Mouse (Mus musculus) lung, postnatal 4 days (tissue): ENCODE measurements around the gene Ebf1.

ENCODE experiments used
- DNase-seq, 2 experiments: peaks; one replicate each; pipeline ENCODE4 v3.0.0; 2021

Gene Ebf1

DNA sequence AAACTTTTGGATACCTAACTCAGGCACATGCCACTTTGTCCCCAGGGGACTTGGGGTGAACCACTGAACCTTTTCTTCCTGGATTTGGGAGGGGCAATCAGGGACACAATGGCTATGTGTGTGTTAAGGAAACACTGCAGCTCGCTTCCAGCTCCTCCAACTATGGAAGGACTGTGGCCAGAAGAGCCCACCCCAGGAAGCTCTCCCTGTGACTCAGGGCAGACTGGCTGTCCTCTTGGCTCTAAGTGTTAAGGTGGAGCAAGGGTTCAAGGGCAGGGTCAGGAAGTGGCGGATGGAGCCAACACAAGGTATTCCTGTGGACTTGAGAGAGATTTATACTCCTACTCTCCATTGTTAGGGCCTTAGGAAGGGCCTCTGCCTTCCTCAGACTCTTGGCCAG lies 358.0 kb downstream of the Ebf1 start:
- peak in 1 of 2 experiments; percentile 27 for DNase-seq

DNA sequence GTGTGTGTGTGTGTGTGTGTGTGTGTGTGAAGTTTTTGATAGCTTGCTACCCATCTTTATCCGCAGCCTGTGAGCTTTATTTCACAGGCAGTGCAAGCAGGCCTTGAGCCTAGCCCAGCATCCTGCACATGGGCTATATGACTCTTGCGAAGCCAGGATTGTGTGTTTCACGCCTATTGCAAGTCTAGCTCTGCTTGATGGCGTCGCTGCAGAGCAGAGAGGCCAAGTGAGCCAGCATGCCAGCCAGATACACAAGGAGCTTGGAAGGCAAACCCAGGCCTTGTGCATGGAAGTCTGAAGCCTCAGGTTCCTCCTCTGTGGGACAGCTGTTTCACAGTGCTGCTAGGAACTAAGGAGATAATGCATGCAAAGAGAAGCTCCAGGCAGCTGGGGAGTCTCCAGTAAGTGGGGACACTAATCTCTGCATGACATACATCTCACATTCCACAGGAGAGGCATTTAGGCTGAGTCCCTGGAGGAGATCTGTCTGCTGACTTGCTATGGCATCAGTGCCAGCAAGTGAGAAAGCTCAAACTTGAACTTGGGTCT lies 359.2 kb downstream of the Ebf1 start:
- no peak for DNase-seq

DNA sequence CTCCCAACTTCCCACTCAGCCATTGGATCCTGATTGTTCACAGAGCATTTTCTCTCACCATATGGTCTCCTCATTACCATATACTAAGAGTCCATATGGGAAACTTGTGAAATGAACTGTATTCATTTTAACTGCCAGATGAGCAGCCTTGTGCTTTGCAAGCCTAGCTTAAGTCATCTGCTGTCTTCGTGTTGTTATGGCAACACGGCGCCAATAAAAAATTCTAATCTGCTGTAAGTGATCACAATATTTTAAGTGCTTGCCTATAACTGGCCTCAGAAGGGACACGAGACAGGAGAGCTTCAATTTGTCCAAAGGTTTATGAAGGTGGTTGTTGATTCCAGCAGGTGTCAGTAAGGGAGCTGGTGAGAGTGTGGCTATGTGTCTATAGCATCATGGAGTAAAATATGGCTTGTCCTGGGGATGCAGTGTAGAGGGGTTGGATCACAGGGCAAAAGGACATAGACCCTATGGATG lies 360.8 kb downstream of the Ebf1 start:
- no peak for DNase-seq

GRCm38 (mm10) chr11:44979391-44979790 lies 362.3 kb downstream of the Ebf1 start:
- no peak for DNase-seq

- DNase-seq, result no peak
These were observed 365.1 kb downstream of the Ebf1 start for GRCm38 (mm10) chr11:44982225-44982624.

DNA sequence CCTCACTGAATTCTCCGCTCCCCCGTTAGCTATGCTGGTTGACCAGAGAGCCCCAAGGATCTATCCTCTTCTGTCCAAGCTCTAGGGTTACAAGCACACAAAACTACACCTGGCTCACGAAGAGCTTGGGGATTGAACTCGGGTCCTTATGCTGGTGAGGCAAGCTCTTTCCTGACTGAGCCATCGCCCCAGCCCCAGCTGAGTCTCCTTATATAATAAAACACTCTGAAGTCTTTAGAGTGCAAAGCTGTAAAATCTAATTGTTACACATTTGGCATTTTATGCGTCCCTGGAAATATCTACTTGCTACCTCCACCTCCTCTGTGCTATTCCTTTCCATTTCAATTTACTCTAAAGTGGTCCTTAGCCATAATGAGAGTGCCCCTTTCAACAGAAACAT lies 366.8 kb downstream of the Ebf1 start:
- DNase-seq, result no peak

DNA sequence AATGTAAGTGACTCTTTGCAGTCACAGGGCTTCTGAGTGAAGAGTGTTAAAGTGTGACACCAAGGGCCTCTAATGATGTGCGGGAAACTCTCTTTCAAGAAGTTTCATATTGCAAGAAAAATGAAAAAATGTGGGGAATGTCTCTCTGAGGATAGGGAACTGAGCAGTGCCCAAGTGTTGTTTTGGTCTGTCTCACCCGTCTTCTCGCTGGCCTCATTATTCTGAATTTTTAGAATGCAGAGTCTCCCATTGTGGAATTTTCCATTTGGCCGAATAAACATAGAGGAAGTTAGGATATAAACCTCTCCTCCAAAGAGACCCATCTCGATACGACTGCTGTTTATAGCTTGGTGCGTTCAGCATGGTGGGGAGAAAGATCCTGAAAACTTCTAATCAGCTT lies 367.3 kb downstream of the Ebf1 start:
- DNase-seq, result no peak

- DNase-seq, result no peak
These were observed 370.7 kb downstream of the Ebf1 start for GRCm38 (mm10) chr11:44987796-44988195.

- no peak for DNase-seq
These were observed 385.7 kb downstream of the Ebf1 start for GRCm38 (mm10) chr11:45002681-45003286.

GRCm38 (mm10) chr11:45003716-45004437 lies 386.8 kb downstream of the Ebf1 start:
- no peak for DNase-seq

DNA sequence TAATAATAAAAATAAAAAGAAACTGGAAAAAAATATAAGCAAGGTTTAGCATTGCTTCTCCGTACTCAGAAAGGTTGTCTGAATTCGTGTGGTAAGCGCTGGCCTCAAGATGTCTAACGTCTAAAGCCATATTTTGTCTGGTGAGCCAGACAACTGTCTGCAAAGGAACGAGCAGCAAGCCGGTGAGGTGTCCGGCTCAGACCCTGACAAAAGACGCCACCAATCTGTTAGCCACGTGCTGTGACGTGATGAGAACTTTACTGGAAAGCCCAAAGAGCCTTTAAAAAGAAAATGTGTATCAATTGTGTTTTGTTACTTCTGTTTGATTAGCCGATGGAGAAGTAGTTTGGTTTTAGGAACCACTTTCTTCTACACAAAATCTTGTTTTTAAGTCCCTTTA lies 390.2 kb downstream of the Ebf1 start:
- DNase-seq, result no peak

DNA sequence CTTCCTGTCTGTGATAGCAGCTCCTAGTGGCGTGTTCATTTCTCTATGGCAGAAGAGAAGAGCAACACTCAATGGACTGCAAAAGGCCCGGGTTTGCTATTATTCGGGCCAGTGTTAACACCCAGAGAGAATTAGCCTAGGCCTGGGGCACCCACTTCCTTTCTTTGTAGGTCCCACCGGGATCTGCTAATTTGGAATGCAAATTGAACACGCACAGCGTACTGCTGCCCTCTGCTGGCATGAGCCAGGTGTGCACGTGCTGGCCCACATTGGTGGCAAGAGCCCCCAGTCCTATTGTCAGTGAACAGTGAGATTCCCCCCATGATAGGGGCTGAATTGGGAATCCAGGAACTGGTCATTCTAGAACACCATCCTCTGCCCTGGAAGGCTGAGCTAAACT lies 391.0 kb downstream of the Ebf1 start:
- DNase-seq, result peak; percentile 75 to 82

DNA sequence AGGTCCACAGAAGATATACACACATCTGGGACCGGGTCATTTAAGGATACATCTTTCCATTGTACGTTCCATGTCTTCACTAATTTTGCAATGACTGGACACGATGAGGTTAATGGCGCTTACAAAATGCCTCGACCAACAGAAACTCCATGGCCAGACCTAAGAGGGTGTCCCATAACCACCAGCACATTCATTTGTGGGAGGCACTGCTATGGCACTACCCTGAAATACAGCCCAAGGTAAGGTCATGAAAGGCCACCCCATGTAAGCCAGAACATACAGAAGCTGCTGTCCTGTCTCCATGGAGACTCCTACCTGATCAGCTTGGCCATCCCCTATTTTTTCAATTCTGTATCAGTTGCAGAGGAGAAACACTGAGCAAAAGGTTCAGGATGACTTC lies 391.6 kb downstream of the Ebf1 start:
- DNase-seq, result no peak

DNA sequence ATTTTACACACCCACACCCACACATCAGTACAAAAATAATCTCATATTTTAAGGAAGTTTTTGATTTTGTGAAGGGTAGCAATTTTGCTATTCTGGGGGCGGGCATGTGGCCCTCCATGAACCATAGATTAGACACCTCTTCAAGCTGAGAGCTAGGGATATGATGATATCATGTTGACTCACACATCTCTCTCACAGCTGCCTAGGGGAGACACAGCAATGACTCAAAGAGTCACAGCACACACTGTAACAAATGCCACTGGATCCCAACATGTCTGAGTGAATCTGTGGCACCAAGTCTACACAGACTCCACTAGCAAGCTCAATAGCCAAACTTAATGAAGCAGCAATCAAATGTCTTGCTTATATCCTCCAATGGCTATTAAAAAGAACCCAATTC lies 395.0 kb downstream of the Ebf1 start:
- no peak for DNase-seq

- DNase-seq, result no peak
These were observed 400.4 kb downstream of the Ebf1 start for GRCm38 (mm10) chr11:45017493-45017892.

- DNase-seq, result no peak
These were observed 408.9 kb downstream of the Ebf1 start for GRCm38 (mm10) chr11:45026012-45026411.

- no peak for DNase-seq
These were observed 409.6 kb downstream of the Ebf1 start for GRCm38 (mm10) chr11:45026674-45027073.

DNA sequence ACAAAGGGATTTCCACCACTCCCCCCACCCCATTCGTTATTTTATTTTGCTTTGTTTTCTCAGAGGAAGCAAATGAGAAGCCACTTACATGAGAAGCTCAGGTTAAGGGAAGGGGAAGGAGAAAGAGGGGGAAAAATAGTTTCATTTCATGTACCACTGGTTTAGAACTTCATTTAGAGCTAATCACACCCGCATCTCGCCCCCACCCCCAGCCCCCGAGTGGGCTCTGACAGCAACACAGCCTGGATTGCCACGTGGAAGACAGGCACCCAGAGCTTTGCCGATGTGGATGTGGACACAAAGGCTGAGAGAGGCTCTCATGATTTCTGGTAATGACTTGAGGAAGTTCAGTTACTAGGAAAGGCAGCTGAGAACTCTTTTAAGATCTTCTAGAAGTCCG lies 410.0 kb downstream of the Ebf1 start:
- no peak for DNase-seq

DNA sequence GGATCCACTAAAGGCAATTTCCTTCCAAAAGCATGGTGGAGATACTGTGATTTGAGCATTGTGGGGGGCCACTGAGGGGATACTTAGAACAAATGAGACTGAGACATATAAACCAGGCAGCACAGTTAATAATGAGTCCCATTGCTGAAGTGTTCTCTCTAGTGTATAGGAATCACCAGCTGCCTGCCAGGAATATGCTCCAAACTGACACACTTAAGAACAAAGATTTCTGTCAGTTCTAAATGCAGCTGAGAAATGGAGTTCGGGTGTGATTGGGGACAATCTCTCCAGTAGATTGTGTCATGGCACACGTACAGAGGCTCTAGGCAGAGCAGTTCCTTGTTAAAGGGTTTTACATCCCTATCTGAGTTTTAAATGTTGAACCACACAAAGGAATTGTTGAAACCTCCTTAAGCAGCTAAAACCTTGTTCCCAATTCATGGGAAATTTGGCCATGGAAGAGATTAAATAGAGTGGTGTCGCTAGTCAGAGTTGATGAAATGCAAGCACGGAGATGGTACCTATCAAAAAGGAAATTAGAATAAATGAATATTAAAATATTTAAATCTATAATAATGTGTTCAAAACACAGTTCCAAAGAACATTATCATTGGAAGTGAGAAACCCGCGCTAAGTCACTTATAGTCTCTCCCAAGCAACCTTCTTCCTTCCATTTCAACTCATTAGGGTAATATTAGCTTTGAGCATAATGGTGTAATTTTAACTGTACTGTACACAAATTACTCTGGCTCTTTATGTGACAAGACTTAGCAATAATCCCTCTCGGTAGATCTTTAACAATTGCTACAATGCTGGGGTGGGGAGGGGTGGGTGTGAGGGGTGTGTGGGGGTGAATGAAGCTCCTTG lies 438.9 kb downstream of the Ebf1 start:
- no peak for DNase-seq
